Mouse (Mus musculus) spleen, adult 10 weeks (tissue): ENCODE results near the gene Lonp1. TPM values are rescaled to one million over a fixed set of nuclear protein-coding genes. Genes with fewer than 3 reads are reported as not detected.

Experiments used
- polyA plus RNA-seq: library from polyadenylated mRNA; stranded (reverse); fragments of 350-450 nt; fragmentation: Illumina TruSeq; extraction: RNeasy Lipid Tissue Mini Kit (QIAGEN cat#74804); gene quantifications from one replicate; pipeline ENCODE4 v1.2.3, GENCODE M21; 2015; ENCODE audit warnings: low replicate concordance; ENCODE audit not compliant: insufficient read depth

Lonp1 gene
- polyA plus RNA-seq, result 20.3 TPM

DNA sequence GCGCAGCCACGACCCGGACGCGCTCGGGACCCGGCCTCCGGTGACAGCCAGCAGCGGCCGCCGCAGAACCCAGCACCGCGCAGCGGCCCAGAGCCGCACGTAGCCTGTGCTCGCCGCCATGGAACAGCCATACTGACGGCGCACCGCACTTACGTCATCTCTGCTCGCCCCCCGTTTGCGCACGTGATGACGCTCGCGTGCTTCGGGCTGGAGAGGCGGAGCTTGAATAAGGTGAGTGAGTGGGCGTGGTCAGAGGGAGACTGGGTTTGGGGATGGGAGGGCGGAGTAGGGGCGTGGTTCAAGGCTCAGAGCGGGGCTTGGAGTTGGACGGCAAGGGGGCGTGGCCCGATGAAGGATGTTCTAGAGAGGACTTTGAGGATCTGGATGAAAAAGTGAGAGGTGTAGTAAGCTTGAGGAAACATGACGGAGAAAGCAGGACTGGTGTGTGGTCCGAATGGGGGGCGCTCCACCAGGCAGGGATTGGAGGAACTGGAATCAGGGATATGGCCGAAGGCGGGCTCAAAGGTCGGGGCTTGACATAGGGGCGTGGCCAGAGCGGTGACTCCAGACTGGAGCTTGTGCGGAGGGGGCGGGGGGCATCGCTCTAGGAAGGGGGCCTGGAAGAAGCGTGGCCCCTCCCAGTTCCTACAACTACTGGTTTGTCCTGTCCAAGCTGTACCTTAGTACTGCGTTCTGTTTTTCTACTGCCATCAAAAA, at the start of gene Lonp1:
Gene Lonp1 (minus strand): TSS at position 134 of the 717 bp plus-strand sequence.

DNA sequence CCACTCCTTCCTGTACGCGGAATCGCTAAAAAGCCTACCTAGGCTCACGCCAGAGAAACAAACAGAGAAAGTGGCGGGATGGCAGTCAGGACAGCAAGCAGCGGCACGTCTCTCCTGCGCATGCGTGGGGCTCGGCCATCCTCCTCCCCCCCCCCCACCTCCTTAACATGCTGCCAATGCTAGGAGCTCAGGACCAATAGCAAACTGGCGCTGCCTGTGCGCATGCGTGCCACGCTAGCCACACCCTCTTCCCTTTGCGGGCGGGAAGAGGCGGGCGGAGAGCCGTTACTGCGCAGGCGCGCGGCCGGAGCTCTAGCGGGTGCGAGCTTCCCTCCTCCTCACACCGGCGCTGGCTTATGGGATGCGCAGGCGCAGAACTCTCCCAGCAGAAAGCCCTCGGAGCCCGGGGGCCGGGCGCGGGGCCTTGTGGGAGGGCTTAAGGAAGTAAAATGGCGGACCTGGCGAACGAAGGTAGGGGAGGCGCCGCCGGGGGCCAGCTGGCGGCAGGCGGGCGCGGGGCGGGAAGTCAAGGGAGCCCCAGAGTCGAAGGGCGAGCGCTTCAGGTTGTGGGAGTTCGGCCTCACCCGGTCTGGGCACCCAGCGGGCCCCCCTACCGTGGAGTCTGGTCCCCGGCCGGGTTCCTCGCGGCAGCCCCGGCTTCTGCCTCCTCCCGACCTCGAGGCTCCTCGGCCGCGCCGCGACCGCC, 46.4 kb upstream of the Lonp1 start, which contains the start of gene Ranbp3:
Gene Ranbp3 (plus strand): TSS at position 354 of the 706 bp plus-strand sequence.

DNA sequence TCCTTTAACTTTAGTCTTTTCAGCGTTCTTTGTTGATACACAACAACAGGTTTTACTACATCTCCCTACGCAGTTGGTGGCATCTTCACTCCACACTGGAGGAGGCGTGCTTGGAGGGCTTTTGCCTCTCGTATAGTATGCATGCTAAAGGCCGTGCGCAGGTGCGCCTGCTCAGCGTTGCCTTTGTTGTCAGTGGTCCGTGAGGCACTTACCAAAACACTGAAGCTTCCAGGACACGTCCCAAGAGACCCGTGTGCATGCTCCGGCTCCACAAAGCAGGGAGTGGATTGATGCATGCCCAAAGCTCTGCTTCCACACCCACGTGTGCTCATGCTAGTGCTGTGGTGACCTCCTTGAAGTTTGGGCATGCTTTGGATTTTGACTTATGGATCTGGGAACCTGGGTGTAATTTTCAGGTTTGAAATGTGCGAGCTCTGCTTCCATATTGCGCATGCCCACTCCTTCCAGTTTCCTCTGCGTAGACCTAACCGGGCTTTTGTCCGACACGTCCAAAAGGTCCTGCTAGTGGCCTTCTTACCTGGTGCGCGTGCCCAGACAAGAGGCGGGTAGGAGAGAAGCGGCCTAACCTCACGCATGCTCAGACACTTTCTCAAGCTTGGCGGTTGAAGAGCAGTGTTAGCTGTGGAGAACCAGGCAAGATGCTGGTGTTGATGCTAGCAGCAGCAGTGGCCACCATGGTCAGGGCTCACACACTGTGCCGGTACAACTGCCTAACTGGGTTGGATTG, 1.0 kb upstream of the Lonp1 start, which contains the start of gene Catsperd:
Gene Catsperd (plus strand): TSS at position 614 of the 748 bp plus-strand sequence.

DNA sequence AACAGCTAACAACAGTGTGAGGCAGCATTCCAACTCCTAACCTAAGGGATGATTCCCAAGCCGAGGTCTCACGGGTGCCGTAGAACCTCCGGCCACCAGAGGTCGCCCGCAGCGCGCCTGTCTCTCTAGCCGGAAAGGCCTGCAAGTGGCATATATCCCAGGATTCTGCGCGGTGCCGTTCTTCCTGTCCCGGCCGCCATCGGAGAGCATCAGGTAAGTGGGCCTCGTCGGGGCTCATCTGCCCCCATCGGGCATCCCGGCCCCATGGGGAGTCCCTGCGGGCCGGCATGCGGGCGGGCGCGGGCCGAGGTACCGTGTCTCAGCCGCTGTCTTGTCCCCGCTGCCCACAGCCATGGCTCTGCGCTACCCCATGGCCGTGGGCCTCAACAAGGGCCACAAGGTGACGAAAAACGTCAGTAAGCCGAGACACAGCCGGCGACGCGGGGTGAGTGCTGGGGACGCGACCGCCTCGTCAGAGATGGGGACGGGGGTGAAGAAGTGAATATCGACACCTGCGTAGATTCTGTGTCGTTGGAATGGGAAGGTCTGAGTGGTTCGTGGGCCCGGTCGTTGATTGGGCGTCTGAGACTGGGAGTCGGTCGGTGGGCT, 13.3 kb downstream of the Lonp1 start, which contains the start of gene Rpl36:
Gene Rpl36 (plus strand): TSS at position 181 of the 609 bp plus-strand sequence.

DNA sequence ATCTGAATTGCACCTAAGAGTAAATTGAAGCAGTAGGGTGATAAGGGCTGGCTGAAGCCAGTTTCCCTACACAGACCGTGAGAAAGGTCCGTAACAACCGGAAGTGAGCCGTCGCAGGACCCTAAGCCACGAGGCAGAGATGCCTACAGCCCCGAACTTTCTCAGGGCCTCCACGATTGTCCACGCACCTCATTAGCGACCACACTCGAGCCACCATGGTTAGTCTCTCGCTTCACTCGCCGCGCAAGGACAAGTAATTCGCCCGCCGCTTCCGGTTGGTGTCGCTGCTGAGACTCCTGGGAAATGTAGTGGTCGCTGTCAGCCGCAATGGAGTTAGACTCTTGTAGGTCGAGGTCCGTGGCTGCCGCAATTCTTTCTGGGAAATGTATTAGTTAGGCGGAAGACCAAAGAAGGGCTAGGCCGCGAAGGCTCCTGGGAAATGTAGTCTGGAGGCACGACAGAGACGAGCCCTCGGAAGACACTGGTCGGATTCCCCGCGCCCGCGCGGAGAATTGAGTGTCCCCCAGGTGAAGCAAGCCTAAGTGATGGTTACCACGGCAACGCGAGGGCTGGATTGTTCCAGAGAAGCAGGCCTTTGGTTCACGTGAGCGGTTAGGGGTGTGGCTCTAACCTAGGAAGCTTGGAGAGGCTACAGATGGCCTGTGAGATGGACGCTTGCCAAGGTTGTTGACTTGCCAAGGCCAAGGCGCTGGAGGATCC, 17.1 kb downstream of the Lonp1 start, which contains the start of gene 2410015M20Rik:
Gene 2410015M20Rik (minus strand): TSS at position 320 of the 720 bp plus-strand sequence.

DNA sequence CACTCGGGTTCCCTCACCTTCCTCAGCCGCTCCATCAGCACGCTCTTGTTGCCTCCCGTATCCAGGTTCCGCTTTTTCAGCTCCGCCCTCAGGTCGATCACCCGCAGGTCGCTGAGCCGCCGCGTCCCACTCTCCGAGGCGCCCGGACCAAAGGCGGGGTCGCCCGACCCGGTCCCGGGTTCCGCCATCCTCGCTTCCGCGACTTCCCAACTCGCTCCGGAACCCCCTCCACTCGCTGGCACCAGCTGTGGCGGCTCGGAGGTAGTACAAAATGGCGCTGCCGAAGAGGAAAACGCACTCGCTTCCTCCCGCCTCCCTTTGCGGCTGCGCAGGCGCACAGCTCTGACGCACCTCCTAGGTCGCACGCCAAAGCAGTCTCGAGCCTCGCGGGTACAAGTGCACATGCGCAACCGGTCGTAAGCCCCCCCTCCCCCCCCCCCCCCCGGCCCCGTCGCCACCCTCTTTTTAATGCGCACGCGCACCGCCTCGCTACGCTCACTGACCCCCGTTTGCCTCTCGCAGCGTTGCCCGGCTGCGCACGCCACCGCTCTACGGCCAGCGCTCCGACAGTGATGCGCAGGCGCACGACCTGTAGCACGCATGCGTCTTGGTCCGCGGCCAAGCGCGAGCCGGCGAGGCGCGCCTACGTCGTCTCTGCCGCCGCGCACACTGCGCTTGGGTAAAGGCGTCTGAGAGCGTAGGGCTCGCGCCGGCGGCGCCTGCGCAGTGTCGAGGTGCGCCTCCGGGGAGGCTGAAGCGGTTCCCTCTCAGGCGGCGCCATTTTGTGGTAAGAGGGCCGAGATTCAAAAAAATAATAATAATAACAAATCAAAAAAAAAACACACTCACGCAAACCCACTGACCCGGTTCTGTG, 42.2 kb downstream of the Lonp1 start, which contains the start of the genes Safb2 and Safb:
Gene Safb2 (minus strand): TSS at position 329 of the 874 bp plus-strand sequence.
Gene Safb (plus strand): TSS at position 569 of the 874 bp plus-strand sequence.

Other genes with a start within 250 kb of the Lonp1 start
- 10.3 TPM for gene Ptprs, start 150.4 kb downstream of the Lonp1 start, polyA plus RNA-seq
- not detected for gene Znrf4, start 114.5 kb downstream of the Lonp1 start, polyA plus RNA-seq
- gene Gm20219, start 72.5 kb downstream of the Lonp1 start, polyA plus RNA-seq, result 3.7 TPM
- gene Safb2, start 42.3 kb downstream of the Lonp1 start, polyA plus RNA-seq, result 210 TPM
- gene Safb, start 42.1 kb downstream of the Lonp1 start, polyA plus RNA-seq, result 93.0 TPM
- 76.3 TPM for gene 2410015M20Rik, start 17.1 kb downstream of the Lonp1 start, polyA plus RNA-seq
- gene Rpl36, start 13.5 kb downstream of the Lonp1 start, polyA plus RNA-seq, result 36.7 TPM
- 0.35 TPM for gene Catsperd, start 1.3 kb upstream of the Lonp1 start, polyA plus RNA-seq
- 25.8 TPM for gene Ranbp3, start 46.4 kb upstream of the Lonp1 start, polyA plus RNA-seq
- gene Ndufa11, start 90.9 kb upstream of the Lonp1 start, polyA plus RNA-seq, result 12.6 TPM
- 17.4 TPM for gene Vmac, start 91.1 kb upstream of the Lonp1 start, polyA plus RNA-seq
- not detected for gene Nrtn, start 130.6 kb upstream of the Lonp1 start, polyA plus RNA-seq
- 8.4 TPM for gene Dus3l, start 137.9 kb upstream of the Lonp1 start, polyA plus RNA-seq
- 0.18 TPM for gene Prr22, start 143.4 kb upstream of the Lonp1 start, polyA plus RNA-seq
- 1.8 TPM for gene Rfx2, start 204.1 kb upstream of the Lonp1 start, polyA plus RNA-seq
- gene Acsbg2, start 247.6 kb upstream of the Lonp1 start, polyA plus RNA-seq, result not detected
- 0.19 TPM for gene 1700061G19Rik, start 248.6 kb upstream of the Lonp1 start, polyA plus RNA-seq